ENCODE assay signal across 8 mouse cellular contexts in genomic region chr1:153749211-153749801, GRCm38 (mm10). TPM values are rescaled to one million over a fixed set of nuclear protein-coding genes. Genes with fewer than 3 reads are reported as not detected.
DNase-seq lines count a peak whose midpoint lies in the region; ATAC-seq and TF ChIP-seq lines count a peak whose summit lies in the region.

Rnasel (plus strand) TSS chr1:153749426.

- peak; percentile 80 for TF ChIP-seq CTCF in left cerebral cortex, adult 2 months (IDR thresholded peaks at IDR 0.05)
- TF ChIP-seq CTCF in small intestine, adult 2 months (IDR thresholded peaks at IDR 0.05; ENCODE audit: extremely low read depth, insufficient read length, insufficient replicate concordance, low read depth, low read length): peak; percentile 65; the same call in 1 of the 2 replicates

- H3K9me3 ChIP-seq in limb, embryonic 10.5 days (replicated peaks): no peaks in the 10 kb centered on the region
- no peaks in the 10 kb centered on the region for H3K9me3 ChIP-seq in midbrain, embryonic 11.5 days (ENCODE audit: control insufficient read depth, low read length)

- H3K4me2 ChIP-seq in midbrain, embryonic 11.5 days: peak within 1 kb of the TSS; percentile 41

- WGBS in limb, embryonic 10.5 days: 5% methylated on average over 18 of the region's 18 CpGs
- 6% methylated on average over 18 of the region's 18 CpGs for WGBS in midbrain, embryonic 11.5 days
- under 1% methylated on average over 18 of the region's 18 CpGs for WGBS in small intestine, adult 2 months

- peak within 1 kb of the TSS; percentile 72 for H3K9ac ChIP-seq in midbrain, embryonic 11.5 days (ENCODE audit: low read length)

- ATAC-seq in midbrain, embryonic 11.5 days (ENCODE audit: low FRiP score): peak; percentile 65

- H3K27me3 ChIP-seq in limb, embryonic 10.5 days (ENCODE audit: low read depth, poor library complexity, severe bottlenecking): 0 out of 2 replicates have a peak, but pooled peaks cover 4% of the 10 kb centered on the region
- no peaks in the 10 kb centered on the region for H3K27me3 ChIP-seq in midbrain, embryonic 11.5 days (ENCODE audit: control insufficient read depth, insufficient read depth, low read length)
- no peaks in the 10 kb centered on the region for H3K27me3 ChIP-seq in small intestine, adult 2 months (ENCODE audit: control insufficient read depth, insufficient read depth, low read length)

- peak; percentile 58 to 60 for DNase-seq in left cerebral cortex, adult 2 months (ENCODE audit: extremely low spot score in 1 of 2, low spot score in 2 of 2)
- DNase-seq in left cerebral cortex, adult 11 months (ENCODE audit: low spot score): no peak
- DNase-seq in cerebellum, postnatal 4 days (ENCODE audit: low spot score in 2 of 2): peak; percentile 41 to 69
- peak; percentile 58 for DNase-seq in gastrocnemius, postnatal 14 days
- DNase-seq in induced T-regulatory cell, adult 2 months (ENCODE audit: low read depth): peak; percentile 93
- peak; percentile 86 for DNase-seq in limb, embryonic 10.5 days (ENCODE audit: low spot score)
- DNase-seq in midbrain, embryonic 11.5 days (ENCODE audit: low spot score, missing footprints): peak; percentile 98

- peak within 1 kb of the TSS; percentile 39 for H3K4me3 ChIP-seq in left cerebral cortex, adult 2 months
- H3K4me3 ChIP-seq in limb, embryonic 10.5 days: peak within 1 kb of the TSS; percentile 51
- peak within 1 kb of the TSS; percentile 31 for H3K4me3 ChIP-seq in midbrain, embryonic 11.5 days (ENCODE audit: low read depth, low read length)
- H3K4me3 ChIP-seq in small intestine, adult 2 months (ENCODE audit: low read depth, low read length): peak within 1 kb of the TSS; percentile 61

- intact Hi-C loops in left cerebral cortex, adult 2 months (cut with DNase I): loop anchor here (2.0 to 5.0 kb wide), 3 partner anchors 57 to 263 kb away; partner anchors contain the start of gene Dhx9
- intact Hi-C loops in gastrocnemius, postnatal 14 days (cut with DNase I; ENCODE audit: low total_unique reads): no loop called here

- H3K36me3 ChIP-seq in limb, embryonic 10.5 days: no peaks in the 10 kb centered on the region
- H3K36me3 ChIP-seq in midbrain, embryonic 11.5 days (ENCODE audit: control insufficient read depth, insufficient read depth, low read length): no peaks in the 10 kb centered on the region
- peaks cover 3% of the 10 kb centered on the region; the same call in 1 of the 2 replicates for H3K36me3 ChIP-seq in small intestine, adult 2 months (ENCODE audit: control insufficient read depth, insufficient read depth, low read length)

- TF ChIP-seq POLR2A in small intestine, adult 2 months (IDR thresholded peaks at IDR 0.05; ENCODE audit: low read depth, low read length): peak; percentile 58; the same call in 1 of the 2 replicates

- H3K27ac ChIP-seq in left cerebral cortex, adult 2 months: 0 out of 2 replicates have a peak within 1 kb of the TSS, but pooled peaks have one; percentile 60
- H3K27ac ChIP-seq in limb, embryonic 10.5 days: peak within 1 kb of the TSS; percentile 93
- H3K27ac ChIP-seq in midbrain, embryonic 11.5 days (ENCODE audit: low read depth, low read length): peak within 1 kb of the TSS; percentile 21; the same call in 1 of the 2 replicates
- H3K27ac ChIP-seq in small intestine, adult 2 months (ENCODE audit: insufficient read depth, low read depth, low read length): peak within 1 kb of the TSS; percentile 82

- H3K4me1 ChIP-seq in limb, embryonic 10.5 days: peaks cover 22% of the 10 kb centered on the region
- peaks cover 5% of the 10 kb centered on the region for H3K4me1 ChIP-seq in midbrain, embryonic 11.5 days (ENCODE audit: control insufficient read depth, insufficient read depth, low read length)
- H3K4me1 ChIP-seq in small intestine, adult 2 months (ENCODE audit: control insufficient read depth, insufficient read depth, insufficient read length, low read length): peaks cover 28% of the 10 kb centered on the region

RNA-seq across cellular contexts. Expression of gene Rnasel, which starts in this region (rescaled TPM):
- total RNA-seq in left cerebral cortex, adult 2 months (2021): 10 to 100 TPM; 10.9 to 12.5 TPM
- total RNA-seq in gastrocnemius, postnatal 14 days (2021): 1 to 10 TPM; 4.1 TPM
- polyA plus RNA-seq in limb, embryonic 10.5 days (2016; fragmentation: Nextera tagmentation; extraction: Ambion mirVana): 4.0 and 8.2 TPM in 2 replicates
- 27.5 and 28.3 TPM in 2 replicates for polyA plus RNA-seq in midbrain, embryonic 11.5 days (2014; fragmentation: Nextera tagmentation; extraction: Ambion mirVana)
- 5.9 and 10.9 TPM in 2 replicates for polyA plus RNA-seq in small intestine, adult 2 months (2012; rRNA removed)

Comparison
In these comparisons a context has a peak if more than half of its experiments do, and no peak if none do; other contexts are left out.
1. H3K27ac ChIP-seq: peak in every context shown above with its lines; median percentile 93 in limb, embryonic 10.5 days; 82 in small intestine, adult 2 months; 60 in left cerebral cortex, adult 2 months; 21 in midbrain, embryonic 11.5 days.